Mouse (Mus musculus) cortical plate, adult 2 months (tissue): ENCODE measurements at regions not wholly inside any gene's neighbourhood (a gene's known extent, or its start where the extent isn't known, plus 50 kb on each side); places are given as distances from the start of the nearest gene placed in this dataset.

ENCODE experiments used
- H3K27ac ChIP-seq: fragments of 200-500 bp; 2 replicates; pipeline ENCODE4 v1.5.1; 2012; ENCODE audit warnings: low read length, control low read depth, inconsistent platforms; ENCODE audit not compliant: insufficient read depth
- H3K4me1 ChIP-seq: fragments of 200-500 bp; 2 replicates; pipeline ENCODE4 v1.6.1; 2011; ENCODE audit warnings: low read length; ENCODE audit not compliant: control insufficient read depth, insufficient read depth
- H3K4me3 ChIP-seq: fragments of 200-500 bp; 2 replicates; pipeline ENCODE4 v1.5.1; 2011; ENCODE audit warnings: mild to moderate bottlenecking, low read length, control low read depth; ENCODE audit not compliant: insufficient read depth
- CTCF ChIP-seq: fragments of 200-500 bp; IDR thresholded peaks from 2 replicates; pipeline ENCODE4 v1.5.1; 2011; ENCODE audit warnings: mild to moderate bottlenecking, control low read depth, low read length; ENCODE audit not compliant: insufficient read depth; ENCODE audit errors: extremely low read depth
- POLR2A ChIP-seq: fragments of 200-500 bp; IDR thresholded peaks from 2 replicates; pipeline ENCODE4 v1.6.1; 2011; ENCODE audit warnings: mild to moderate bottlenecking, low read length, control low read depth; ENCODE audit not compliant: insufficient read depth; ENCODE audit errors: extremely low read depth

DNA sequence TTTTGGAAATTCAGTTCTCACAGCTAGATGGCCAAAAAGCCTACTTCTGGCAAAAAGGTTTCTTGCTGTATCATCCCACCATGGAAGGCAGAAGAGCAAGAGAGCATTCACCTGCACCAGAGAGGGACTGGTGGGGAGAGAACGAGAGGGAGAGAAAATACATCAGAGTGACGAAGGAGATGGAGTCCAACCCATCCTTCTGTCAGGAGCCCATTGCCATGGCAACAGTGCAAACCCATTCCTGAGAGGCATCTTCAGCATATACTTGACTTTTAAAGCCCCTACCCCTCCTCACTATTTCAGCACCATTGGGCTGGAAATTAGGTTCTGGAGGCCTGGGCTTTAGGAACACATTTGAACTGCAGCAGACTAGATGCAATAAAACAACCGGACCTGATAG is 375.7 kb upstream of the Npvf start:
- TF ChIP-seq CTCF (no peak), POLR2A (no peak)
- no peak overlapping the region for H3K27ac ChIP-seq
- no peak overlapping the region for H3K4me3 ChIP-seq
- H3K4me1 ChIP-seq = no peaks in the 10 kb centered on the region

DNA sequence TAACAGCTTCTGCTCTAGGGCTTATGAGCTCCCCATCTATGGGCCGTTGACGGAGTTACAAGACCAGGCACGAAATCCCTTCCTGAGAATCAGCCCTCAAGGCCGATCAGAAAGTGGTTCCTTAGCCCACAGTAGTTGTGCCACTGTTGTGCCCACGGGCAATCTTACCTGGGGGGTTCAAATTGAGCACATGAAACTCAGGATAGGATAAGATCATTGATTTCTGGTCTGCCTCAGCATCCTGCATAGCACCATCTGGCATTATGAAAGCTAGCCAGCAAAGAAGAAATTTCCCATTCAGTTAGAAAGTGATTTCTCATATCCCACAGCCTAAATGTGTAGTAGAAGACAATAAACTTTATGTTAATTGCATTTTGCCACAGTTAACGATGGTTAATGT is 379.6 kb upstream of the Npvf start:
- Histone ChIP-seq H3K27ac (no peak overlapping the region), H3K4me1 (no peaks in the 10 kb centered on the region), H3K4me3 (no peak overlapping the region)
- no peak for TF ChIP-seq POLR2A
- no peak for TF ChIP-seq CTCF

DNA sequence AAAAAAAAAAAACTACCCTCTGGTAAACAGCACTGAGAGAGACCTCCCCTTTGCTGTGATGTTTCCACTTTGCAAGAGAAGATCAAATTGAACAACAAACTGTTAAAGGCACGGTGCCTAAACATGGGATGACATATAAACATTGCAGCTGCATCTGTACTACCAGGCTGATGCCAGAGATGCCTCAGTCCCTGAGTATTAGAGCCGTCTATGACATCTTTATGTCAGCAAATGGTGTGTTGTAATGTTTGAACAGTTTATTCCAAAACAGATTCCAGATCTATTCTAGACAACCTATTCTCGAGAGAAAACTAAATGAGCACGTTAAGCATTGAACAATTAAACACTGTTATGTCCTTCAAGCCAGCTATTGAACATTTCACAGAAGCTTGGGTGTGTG is 381.8 kb upstream of the Npvf start:
- Histone ChIP-seq H3K4me3 (no peak overlapping the region), H3K27ac (no peak overlapping the region), H3K4me1 (no peaks in the 10 kb centered on the region)
- TF ChIP-seq POLR2A (no peak), CTCF (no peak)

DNA sequence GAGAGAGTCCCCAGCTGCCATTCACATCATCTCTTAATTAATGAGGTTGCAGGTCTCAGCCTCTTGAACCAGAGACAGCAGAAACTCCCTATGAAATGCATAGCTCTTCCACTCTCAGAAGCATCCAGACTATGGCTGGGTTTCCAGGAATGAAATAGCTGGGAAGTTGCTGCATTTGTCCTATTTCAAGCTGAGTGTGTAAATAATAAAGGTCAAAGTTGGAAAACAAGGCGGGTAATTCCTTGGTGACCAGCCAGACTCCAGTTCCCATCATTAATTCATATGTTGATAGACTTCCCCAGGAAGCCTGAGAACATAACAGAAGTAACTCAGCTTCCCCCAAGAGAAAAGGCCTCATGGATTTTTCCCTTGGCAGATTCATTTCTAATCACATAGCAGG is 382.3 kb upstream of the Npvf start:
- TF ChIP-seq POLR2A (no peak), CTCF (no peak)
- Histone ChIP-seq H3K4me1 (no peaks in the 10 kb centered on the region), H3K4me3 (no peak overlapping the region), H3K27ac (no peak overlapping the region)

DNA sequence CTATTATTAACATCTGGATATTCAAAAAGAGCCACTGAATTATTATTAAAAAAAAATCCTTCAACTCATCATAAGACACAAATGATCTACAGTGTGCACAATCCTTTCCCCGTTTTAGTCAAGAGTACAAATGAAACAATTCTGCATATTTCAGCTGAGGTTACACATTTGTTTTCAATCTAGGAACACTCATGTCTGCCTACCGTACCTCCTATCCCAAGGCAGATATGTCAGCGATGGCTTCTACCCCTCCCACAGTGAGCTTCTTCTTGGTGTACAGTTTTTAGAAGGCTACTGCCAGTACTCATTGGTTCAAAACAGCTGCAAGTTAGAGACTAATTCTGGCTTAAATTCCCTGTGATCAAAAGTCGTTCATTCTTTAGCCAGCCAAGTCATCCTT is 382.7 kb upstream of the Npvf start:
- Histone ChIP-seq H3K4me3 (no peak overlapping the region), H3K4me1 (no peaks in the 10 kb centered on the region), H3K27ac (no peak overlapping the region)
- TF ChIP-seq CTCF = no peak
- no peak for TF ChIP-seq POLR2A

DNA sequence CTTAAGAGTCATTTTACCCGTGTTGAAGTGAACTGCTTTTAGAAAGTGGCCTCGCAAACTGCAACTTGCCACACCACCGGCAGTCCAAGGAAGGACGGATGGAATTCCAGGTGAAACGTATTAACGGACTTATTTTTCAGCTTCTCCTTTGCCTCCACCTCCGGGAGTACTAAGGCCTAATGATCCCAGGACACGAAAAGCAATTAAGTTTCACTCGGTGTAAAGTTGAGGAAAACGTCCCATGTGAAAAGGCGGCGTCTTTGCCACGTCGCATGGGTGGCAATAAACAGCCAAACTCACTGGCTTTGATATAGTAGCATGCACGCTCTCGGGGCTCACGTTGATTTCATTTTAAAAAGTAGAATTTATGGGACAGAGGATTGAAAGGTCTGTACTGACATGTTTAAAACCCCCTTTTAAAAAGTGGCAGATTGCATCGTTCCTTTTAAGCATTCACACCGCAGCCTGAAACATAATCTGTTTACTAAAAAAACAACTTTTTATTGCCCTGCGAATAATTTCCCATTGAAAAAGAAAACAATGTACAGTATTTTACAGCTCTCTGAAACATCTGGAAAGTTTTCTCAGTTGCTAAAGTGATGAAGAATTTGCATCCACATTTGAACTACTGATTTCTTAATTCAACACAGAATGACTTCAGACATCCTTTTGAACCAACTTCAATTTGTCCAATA is 385.4 kb upstream of the Npvf start:
- no peak for TF ChIP-seq CTCF
- TF ChIP-seq POLR2A = no peak
- H3K4me1 ChIP-seq = no peaks in the 10 kb centered on the region
- no peak overlapping the region for H3K4me3 ChIP-seq
- H3K27ac ChIP-seq = no peak overlapping the region

DNA sequence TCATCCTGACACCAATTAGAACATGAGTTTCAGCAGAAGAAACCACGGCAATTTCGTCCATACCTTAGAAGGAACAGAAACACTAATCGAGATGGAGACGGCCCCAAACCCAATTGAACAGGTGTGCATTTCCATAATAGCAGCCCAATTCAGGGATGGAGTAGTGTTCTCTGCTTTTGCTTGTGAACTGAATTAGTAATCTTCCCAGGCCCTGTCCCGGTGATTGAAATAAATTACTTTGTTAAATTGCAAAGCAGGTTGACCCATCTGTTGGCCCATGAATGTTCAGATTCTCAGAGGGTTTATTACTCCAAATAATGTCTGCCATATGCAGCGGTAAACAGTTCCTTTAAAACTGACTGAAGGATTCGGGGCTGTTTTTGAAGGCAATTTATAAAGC is 388.5 kb upstream of the Nfe2l3 start:
- H3K4me1 ChIP-seq = no peaks in the 10 kb centered on the region
- no peak for TF ChIP-seq POLR2A
- no peak for TF ChIP-seq CTCF
- H3K4me3 ChIP-seq = no peak overlapping the region
- H3K27ac ChIP-seq = no peak overlapping the region

DNA sequence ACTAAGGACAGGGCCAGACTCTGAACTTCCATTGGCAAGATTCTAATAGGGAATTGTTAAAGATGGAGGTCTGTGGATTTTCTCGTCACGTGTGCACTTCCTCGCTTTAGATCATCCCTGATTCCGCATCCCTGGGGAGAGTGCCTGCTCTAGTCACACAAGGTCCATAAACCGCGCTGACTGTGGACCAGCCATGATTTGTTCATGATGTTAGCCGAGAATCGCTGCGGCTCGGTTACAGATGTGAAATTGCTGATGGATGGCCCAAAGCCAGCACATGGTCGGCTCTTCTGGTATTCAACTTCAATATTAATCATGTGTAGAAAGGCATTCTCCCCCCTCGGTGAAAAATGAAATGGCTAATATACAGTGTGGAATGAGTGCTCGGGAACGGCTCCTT is 387.6 kb upstream of the Nfe2l3 start:
- no peak overlapping the region for H3K27ac ChIP-seq
- no peaks in the 10 kb centered on the region for H3K4me1 ChIP-seq
- H3K4me3 ChIP-seq = no peak overlapping the region
- no peak for TF ChIP-seq POLR2A
- TF ChIP-seq CTCF = no peak

DNA sequence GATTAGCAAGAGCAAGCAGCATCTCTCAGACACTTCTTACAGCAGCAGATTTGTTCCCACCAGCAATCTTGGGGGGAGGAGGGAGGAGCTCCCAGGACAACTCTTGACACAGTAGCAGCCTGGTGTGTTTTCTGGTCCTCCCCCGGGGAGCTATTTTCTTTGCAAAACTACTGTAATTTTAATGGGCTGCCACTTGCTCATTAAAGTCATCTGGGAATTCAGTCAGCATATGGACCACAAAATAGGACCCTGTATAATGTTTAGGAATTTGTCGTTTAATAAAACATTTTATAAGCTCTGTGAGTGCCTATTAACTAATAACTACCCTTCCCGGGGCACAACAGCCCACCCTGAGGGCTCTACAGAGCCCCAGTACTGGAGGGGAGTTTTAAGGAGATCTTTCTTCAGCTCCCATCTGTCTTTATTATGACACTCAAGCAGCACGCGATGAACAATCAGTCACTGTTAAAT is 380.0 kb upstream of the Nfe2l3 start:
- TF ChIP-seq POLR2A (no peak), CTCF (no peak)
- Histone ChIP-seq H3K4me1 (no peaks in the 10 kb centered on the region), H3K4me3 (no peak overlapping the region), H3K27ac (no peak overlapping the region)

DNA sequence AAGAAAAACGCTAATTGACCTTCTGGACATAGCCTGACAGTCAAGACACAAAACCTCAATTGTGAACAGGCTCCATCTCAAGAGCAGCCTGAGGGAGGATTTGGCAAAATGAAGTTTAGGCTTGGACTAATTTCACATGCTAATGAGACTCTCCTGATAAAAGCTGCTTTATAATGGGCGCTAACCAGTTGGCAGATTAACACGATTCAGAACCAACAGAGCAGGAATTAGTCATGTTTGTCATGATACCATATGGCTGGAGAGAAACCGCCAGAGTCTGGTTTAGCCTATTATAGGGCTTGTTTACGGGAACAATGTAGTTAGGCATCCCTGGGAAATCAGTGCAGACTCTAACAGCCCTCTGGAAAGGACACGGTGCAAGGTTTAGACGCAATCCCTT is 375.2 kb upstream of the Nfe2l3 start:
- Histone ChIP-seq H3K27ac (no peak overlapping the region), H3K4me3 (no peak overlapping the region), H3K4me1 (no peaks in the 10 kb centered on the region)
- TF ChIP-seq CTCF (no peak), POLR2A (no peak)
